Mouse (Mus musculus): Measurements from ENCODE around the gene Ltbp3.

Gene Ltbp3

GRCm38 (mm10) chr19:5749476-5749875 is 8.8 kb downstream of the Ltbp3 start:
- in situ Hi-C loops (cut with MboI, MseI), result loop anchor here in 1 of 2 experiments (5.0 kb wide), 1 partner anchor 33 kb away; no protein-coding TSS in a partner anchor

DNA sequence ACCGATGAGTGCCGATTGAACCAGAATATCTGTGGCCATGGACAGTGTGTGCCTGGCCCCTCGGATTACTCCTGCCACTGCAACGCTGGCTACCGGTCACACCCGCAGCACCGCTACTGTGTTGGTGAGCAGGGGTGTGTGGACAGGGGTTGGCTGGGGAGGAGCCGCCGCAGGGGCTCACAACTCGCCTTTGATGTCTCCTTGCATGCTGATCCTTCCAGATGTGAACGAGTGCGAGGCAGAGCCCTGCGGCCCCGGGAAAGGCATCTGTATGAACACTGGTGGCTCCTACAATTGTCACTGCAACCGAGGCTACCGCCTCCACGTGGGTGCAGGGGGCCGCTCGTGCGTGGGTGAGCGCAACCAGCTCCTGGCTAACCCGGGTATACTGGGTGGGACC is 10.2 kb downstream of the Ltbp3 start:
- in situ Hi-C loops (cut with MboI, MseI), result no loop called here

DNA sequence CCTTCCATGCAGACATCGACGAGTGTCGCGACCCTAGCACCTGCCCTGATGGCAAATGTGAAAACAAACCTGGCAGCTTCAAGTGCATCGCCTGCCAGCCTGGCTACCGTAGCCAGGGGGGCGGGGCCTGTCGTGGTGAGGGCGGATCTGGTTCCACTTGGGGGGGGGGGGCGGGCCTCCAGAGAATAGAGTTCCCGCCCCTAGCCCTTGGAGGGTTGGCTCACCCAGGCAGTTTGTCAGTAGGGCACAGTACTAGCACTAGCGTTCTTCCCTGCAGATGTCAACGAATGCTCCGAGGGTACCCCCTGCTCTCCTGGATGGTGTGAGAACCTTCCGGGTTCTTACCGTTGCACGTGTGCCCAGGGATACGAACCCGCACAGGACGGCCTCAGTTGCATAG is 11.0 kb downstream of the Ltbp3 start:
- in situ Hi-C loops (cut with MboI, MseI), result no loop called here

GRCm38 (mm10) chr19:5756321-5756985 is 15.7 kb downstream of the Ltbp3 start:
- in situ Hi-C loops (cut with MboI, MseI), result no loop called here

GRCm38 (mm10) chr19:5756991-5757636 is 16.4 kb downstream of the Ltbp3 start:
- in situ Hi-C loops (cut with MboI, MseI), result no loop called here

DNA sequence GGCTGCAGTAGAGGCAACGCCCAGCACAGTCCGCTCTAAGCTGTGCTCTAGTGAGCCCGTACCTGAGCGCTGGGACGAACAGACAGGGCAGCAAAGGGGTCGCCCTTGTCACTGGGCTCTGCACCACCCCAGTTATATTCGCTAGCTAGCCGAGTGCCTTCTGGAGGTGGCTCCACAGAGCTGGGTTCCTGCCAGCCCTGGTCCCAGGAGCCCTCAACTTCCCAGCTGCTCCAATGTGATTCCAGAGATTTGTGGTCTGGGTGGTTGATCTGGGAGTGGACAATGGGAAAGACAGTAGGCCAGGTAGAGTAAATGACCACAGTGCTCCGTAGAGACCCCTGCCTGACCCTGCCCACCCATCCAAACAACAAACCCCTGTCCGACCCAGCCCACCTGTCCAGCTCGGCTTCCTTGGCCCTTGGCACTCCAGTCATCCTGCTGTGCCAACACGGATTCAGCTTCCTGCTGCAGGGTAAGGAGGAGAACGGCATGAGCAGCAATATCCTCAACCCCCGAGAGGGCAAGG is 18.2 kb downstream of the Ltbp3 start:
- in situ Hi-C loops (cut with MboI, MseI), result no loop called here

- in situ Hi-C loops (cut with MboI, MseI), result loop anchor here in 1 of 2 experiments (10.0 kb wide), 1 partner anchor 802 kb away; no protein-coding TSS in a partner anchor
These were observed 22.5 kb downstream of the Ltbp3 start for GRCm38 (mm10) chr19:5763163-5763562.

GRCm38 (mm10) chr19:5767271-5767670 is 26.6 kb downstream of the Ltbp3 start:
- in situ Hi-C loops (cut with MboI, MseI), result loop anchor here in 1 of 2 experiments (10.0 kb wide), 1 partner anchor 798 kb away; no protein-coding TSS in a partner anchor

GRCm38 (mm10) chr19:5770311-5770710 is 29.6 kb downstream of the Ltbp3 start:
- in situ Hi-C loops (cut with MboI, MseI), result no loop called here

DNA sequence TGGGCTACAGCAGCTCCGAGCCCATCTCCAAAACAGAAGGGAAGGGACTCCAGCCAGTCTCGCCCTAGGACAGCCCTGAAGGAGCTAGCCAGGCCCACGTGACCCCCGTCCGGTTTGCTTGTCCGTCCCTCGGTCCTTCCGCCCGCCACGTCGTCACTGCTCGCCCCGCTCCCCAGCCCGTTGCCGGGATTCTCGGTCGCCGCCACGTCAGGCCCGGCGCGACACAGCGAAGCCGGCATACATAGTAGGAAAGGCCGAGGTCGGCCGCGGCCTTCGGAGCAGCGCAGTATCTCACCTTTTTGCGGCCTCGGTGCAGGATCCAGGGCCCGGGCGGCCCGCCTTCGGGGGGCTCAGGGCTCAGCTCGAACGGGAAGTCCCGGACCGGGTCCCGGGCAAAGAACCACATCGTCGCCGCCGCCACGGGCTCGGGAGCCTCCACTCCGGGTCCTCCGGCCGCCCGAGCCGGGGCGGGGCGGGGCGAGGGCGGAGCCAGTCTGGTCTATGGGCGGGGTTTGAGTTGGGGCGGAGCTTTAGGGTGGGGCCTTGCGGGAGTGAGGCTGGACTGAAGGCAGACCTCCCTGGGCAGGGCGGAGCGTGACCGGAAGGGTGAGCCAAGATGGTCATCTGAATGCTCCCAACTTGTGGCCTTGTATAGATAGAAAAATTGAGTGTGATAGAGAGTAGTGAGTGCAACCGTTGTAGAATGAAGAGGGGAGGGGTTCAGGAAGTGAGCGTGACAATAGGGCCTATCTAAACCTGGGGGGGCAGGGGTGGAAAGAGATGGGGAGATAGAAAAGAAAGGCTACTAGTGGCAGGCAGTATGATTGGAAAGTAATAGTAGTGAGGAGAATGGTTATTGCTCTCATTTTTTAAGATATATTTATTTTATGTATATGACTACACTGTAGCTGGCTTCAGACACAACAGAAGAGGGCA is 30.5 kb downstream of the Ltbp3 start, which contains the start of gene Scyl1:
Gene Scyl1 (minus strand): TSS at position 495 of the 936 bp plus-strand sequence.
- in situ Hi-C loops (cut with MboI, MseI), result no loop called here

GRCm38 (mm10) chr19:5777387-5778032 is 36.8 kb downstream of the Ltbp3 start:
- in situ Hi-C loops (cut with MboI, MseI), result no loop called here

- in situ Hi-C loops (cut with MboI, MseI), result no loop called here
These were observed 37.6 kb downstream of the Ltbp3 start for GRCm38 (mm10) chr19:5778312-5778711.

GRCm38 (mm10) chr19:5780203-5780602 is 39.5 kb downstream of the Ltbp3 start:
- in situ Hi-C loops (cut with MboI, MseI), result loop anchor here in 1 of 2 experiments (5.0 to 10.0 kb wide), 2 partner anchors 33 to 95 kb away; partner anchors contain the start of genes Frmd8 and Slc25a45

DNA sequence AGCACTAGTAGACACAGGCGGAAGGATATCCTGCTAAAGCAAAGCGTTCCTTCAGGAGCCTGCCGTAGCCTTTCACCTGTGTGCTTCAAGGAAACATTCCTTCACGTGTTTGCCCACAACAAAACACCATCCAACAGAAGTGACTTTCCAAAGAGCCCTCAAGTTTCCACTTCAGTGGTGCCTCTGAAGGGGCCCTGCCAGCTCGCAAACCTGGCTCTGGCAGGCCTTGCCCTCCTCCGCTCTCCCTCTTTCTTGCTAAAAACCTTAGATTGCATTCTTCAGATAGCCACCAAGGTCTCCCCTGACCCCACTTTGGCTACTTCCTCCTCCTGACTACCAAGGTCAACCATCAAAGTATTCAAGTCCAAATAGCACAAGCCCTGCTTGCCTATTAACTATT is 40.8 kb downstream of the Ltbp3 start:
- in situ Hi-C loops (cut with MboI, MseI), result loop anchor here in 1 of 2 experiments (5.0 to 10.0 kb wide), 2 partner anchors 34 to 93 kb away; partner anchors contain the start of genes Frmd8 and Slc25a45

- in situ Hi-C loops (cut with MboI, MseI), result loop anchor here in 1 of 2 experiments (5.0 to 10.0 kb wide), 2 partner anchors 35 to 93 kb away; partner anchors contain the start of genes Frmd8 and Slc25a45
These were observed 41.4 kb downstream of the Ltbp3 start for GRCm38 (mm10) chr19:5782121-5782520.

GRCm38 (mm10) chr19:5784958-5785577 is 44.4 kb downstream of the Ltbp3 start:
- in situ Hi-C loops (cut with MboI, MseI), result loop anchor here (5.0 to 10.0 kb wide), 3 partner anchors 38 to 92 kb away; partner anchors contain the start of genes Frmd8 (in 2 of the 2) and Slc25a45 (in 2 of the 2)

DNA sequence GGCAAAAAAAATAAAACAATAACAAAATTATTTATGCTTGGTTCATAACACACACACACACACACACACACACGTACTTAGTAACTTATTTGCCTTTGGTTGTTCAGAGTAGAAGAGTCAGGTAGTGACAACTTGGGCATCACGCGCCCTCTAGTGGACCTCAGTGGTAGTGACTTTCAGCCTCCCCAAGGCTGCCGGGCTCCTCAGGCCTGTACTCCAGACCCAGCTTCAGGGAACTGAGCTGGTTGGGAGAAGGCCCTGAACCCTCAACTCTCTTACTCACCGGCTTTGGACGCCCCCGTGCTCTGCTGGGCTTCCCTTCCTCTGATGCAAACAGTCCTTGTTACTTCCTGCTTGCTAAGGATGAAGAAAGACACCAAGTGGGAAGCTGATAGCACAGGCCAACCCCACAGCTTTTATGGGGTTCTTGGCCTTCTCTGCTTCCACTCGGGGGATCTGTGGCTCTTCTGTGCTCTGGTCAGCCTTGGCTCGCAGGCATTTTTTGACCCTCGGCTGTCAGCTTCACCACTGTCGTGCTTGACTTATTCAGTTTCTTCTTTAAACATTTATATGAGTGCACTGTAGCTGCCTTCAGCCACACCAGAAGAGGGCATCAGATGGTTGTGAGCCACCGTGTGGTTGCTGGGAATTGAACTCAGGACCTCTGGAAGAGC is 45.9 kb downstream of the Ltbp3 start:
- in situ Hi-C loops (cut with MboI, MseI), result loop anchor here (5.0 to 10.0 kb wide), 2 partner anchors 88 to 91 kb away; partner anchors contain the start of genes Frmd8 (in 2 of the 2) and Slc25a45 (in 2 of the 2)

DNA sequence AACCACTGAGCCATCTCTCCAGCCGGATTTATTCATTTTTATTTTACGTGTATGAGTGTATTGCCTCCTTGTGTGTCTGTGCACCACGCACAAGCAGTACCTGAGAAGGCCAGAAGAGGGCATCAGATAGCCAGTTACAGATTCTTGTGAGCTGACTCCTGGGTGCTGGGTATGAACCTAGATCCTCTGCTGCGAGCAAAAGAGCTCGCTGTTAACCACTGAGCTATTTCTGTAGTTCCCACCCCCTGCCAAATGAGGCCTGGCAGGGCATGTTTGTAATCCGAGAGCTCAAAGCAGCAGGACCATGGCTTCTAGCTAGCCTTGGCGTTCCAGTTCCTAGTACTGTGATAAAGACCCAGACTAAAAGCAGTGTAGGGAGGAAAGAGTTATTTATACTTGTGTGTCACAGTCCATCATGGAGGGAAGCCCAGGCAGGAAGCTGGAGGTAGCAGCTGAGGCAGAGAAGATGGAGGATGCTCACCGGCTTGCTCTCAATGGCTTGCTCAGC is 46.5 kb downstream of the Ltbp3 start:
- in situ Hi-C loops (cut with MboI, MseI), result loop anchor here (5.0 to 10.0 kb wide), 2 partner anchors 88 to 90 kb away; partner anchors contain the start of genes Frmd8 (in 2 of the 2) and Slc25a45 (in 2 of the 2)

- in situ Hi-C loops (cut with MboI, MseI), result loop anchor here (5.0 to 10.0 kb wide), 2 partner anchors 87 to 89 kb away; partner anchors contain the start of genes Frmd8 (in 2 of the 2) and Slc25a45 (in 2 of the 2)
These were observed 47.2 kb downstream of the Ltbp3 start for GRCm38 (mm10) chr19:5787920-5788319.

All from T-helper 17 cell (primary cell).